Mouse (Mus musculus): Measurements from ENCODE around the gene Astn2.

- TF ChIP-seq POLR2A (IDR thresholded peaks at IDR 0.05; ENCODE audit: insufficient read depth, low read depth, low read length) (no peak), CTCF (IDR thresholded peaks at IDR 0.05; ENCODE audit: insufficient read depth, low read depth, low read length) (no peak)
Measured at GRCm38 (mm10) chr4:66404201-66404711, at the start of gene Astn2.
